8 mouse cellular contexts compared by ENCODE assay signal in genomic region chr14:101729237-101729971, GRCm38 (mm10). TPM values are rescaled to one million over a fixed set of nuclear protein-coding genes. Genes with fewer than 3 reads are reported as not detected.
DNase-seq lines count a peak whose midpoint lies in the region; ATAC-seq and TF ChIP-seq lines count a peak whose summit lies in the region.

Gene Gm9922, minus strand, starts transcription at chr14:101729814.
Gene Lmo7, plus strand, starts transcription at chr14:101729957.

- H3K27ac ChIP-seq in embryonic fibroblast, embryonic 13.5 days (ENCODE audit: insufficient read depth, low read length), result peak within 1 kb of the TSS; percentile 41; the same call in 1 of the 2 replicates
- peak within 1 kb of the TSS; percentile 35 to 50; a peak in 3 of 4 replicates for H3K27ac ChIP-seq in heart, embryonic 14.5 days (replicated peaks in 1 of 2; ENCODE audit: control insufficient read depth in 1 of 2, insufficient read depth in 1 of 2, low read depth in 2 of 2, low read length in 2 of 2)
- peak within 1 kb of the TSS; percentile 82 for H3K27ac ChIP-seq in kidney, postnatal 0 days
- no peak within 1 kb of the TSS for H3K27ac ChIP-seq in neural tube, embryonic 14.5 days (ENCODE audit: low read depth, low read length)

- H3K36me3 ChIP-seq in heart, embryonic 14.5 days (ENCODE audit: control insufficient read depth, insufficient read depth, low read length), result no peaks in the 10 kb centered on the region
- no peaks in the 10 kb centered on the region for H3K36me3 ChIP-seq in kidney, postnatal 0 days (ENCODE audit: insufficient read depth, low read length)
- H3K36me3 ChIP-seq in neural tube, embryonic 14.5 days (ENCODE audit: control insufficient read depth, insufficient read depth, low read length), result no peaks in the 10 kb centered on the region

- DNase-seq in CD4-positive helper T cell, adult 2 months (ENCODE audit: low read depth, low spot score), result peak; percentile 20
- DNase-seq in adrenal gland, postnatal 25 days, result peak; percentile 86
- DNase-seq in kidney, postnatal 0 days (ENCODE audit: low spot score), result peak; percentile 82
- DNase-seq in lung, adult 18-20 months, result peak; percentile 77 to 82
- peak; percentile 30 to 33 for DNase-seq in thymus, postnatal 36 days

- peak within 1 kb of the TSS; percentile 85 for H3K9ac ChIP-seq in heart, embryonic 14.5 days (ENCODE audit: low read length)
- H3K9ac ChIP-seq in kidney, postnatal 0 days (ENCODE audit: low read depth, low read length), result peak within 1 kb of the TSS; percentile 65
- H3K9ac ChIP-seq in neural tube, embryonic 14.5 days (replicated peaks; ENCODE audit: low read depth, low read length), result peak within 1 kb of the TSS; percentile 51

- no peaks in the 10 kb centered on the region for H3K27me3 ChIP-seq in heart, embryonic 14.5 days (ENCODE audit: control insufficient read depth, insufficient read depth, low read length)
- H3K27me3 ChIP-seq in kidney, postnatal 0 days (ENCODE audit: insufficient read depth, low read length), result no peaks in the 10 kb centered on the region
- peaks cover 23% of the 10 kb centered on the region for H3K27me3 ChIP-seq in neural tube, embryonic 14.5 days (ENCODE audit: control insufficient read depth, insufficient read depth, low read length)

- no peaks in the 10 kb centered on the region for H3K9me3 ChIP-seq in heart, embryonic 14.5 days (ENCODE audit: control insufficient read depth, low read length)
- no peaks in the 10 kb centered on the region for H3K9me3 ChIP-seq in kidney, postnatal 0 days (replicated peaks; ENCODE audit: low read length)
- H3K9me3 ChIP-seq in neural tube, embryonic 14.5 days (ENCODE audit: control insufficient read depth, low read length), result no peaks in the 10 kb centered on the region

- H3K4me2 ChIP-seq in heart, embryonic 14.5 days (ENCODE audit: low read length), result peak within 1 kb of the TSS; percentile 97
- H3K4me2 ChIP-seq in kidney, postnatal 0 days (ENCODE audit: low read length), result peak within 1 kb of the TSS; percentile 96
- H3K4me2 ChIP-seq in neural tube, embryonic 14.5 days (ENCODE audit: low read depth, low read length), result peak within 1 kb of the TSS; percentile 99

- peak; percentile 86 for ATAC-seq in heart, embryonic 14.5 days (ENCODE audit: insufficient number of reproducible peaks, insufficient read depth, low FRiP score, low read depth)
- peak; percentile 93 for ATAC-seq in kidney, postnatal 0 days (replicated peaks; ENCODE audit: low FRiP score, low read depth)
- peak; percentile 74 for ATAC-seq in neural tube, embryonic 14.5 days (ENCODE audit: low read depth)

- TF ChIP-seq CTCF in embryonic fibroblast, embryonic 13.5 days (IDR thresholded peaks at IDR 0.05; ENCODE audit: borderline replicate concordance, insufficient read depth, low read length), result no peak
- peak; percentile 22; the same call in 1 of the 2 replicates for TF ChIP-seq CTCF in kidney, postnatal 0 days (IDR thresholded peaks at IDR 0.05; ENCODE audit: low read depth)

- H3K4me3 ChIP-seq in embryonic fibroblast, embryonic 13.5 days (ENCODE audit: insufficient read depth, low read length), result peak within 1 kb of the TSS; percentile 72
- peak within 1 kb of the TSS; percentile 85 to 87 for H3K4me3 ChIP-seq in heart, embryonic 14.5 days (ENCODE audit: control insufficient read depth in 1 of 2, insufficient read depth in 1 of 2, low read depth in 1 of 2, low read length in 2 of 2)
- H3K4me3 ChIP-seq in kidney, postnatal 0 days (replicated peaks; ENCODE audit: low read depth, low read length), result peak within 1 kb of the TSS; percentile 70
- H3K4me3 ChIP-seq in neural tube, embryonic 14.5 days (ENCODE audit: low read depth, low read length), result peak within 1 kb of the TSS; percentile 57

- under 1% methylated on average over 51 of the region's 51 CpGs for WGBS in heart, embryonic 14.5 days
- under 1% methylated on average over 47 of the region's 51 CpGs for WGBS in kidney, postnatal 0 days
- under 1% methylated on average over 50 of the region's 51 CpGs for WGBS in neural tube, embryonic 14.5 days

- peak; percentile 85 for TF ChIP-seq POLR2A in embryonic fibroblast, embryonic 13.5 days (IDR thresholded peaks at IDR 0.05; ENCODE audit: low read depth, low read length)

- peaks cover 14% of the 10 kb centered on the region for H3K4me1 ChIP-seq in embryonic fibroblast, embryonic 13.5 days (ENCODE audit: control insufficient read depth, insufficient read depth, low read length)
- peaks cover 9 to 19% of the 10 kb centered on the region in 2 experiments for H3K4me1 ChIP-seq in heart, embryonic 14.5 days (ENCODE audit: control insufficient read depth in 2 of 2, insufficient read depth in 2 of 2, low read length in 2 of 2)
- 0 out of 2 replicates have a peak, but pooled peaks cover 10% of the 10 kb centered on the region for H3K4me1 ChIP-seq in kidney, postnatal 0 days (replicated peaks; ENCODE audit: insufficient read depth, low read length)
- peaks cover 10% of the 10 kb centered on the region; the same call in 1 of the 2 replicates for H3K4me1 ChIP-seq in neural tube, embryonic 14.5 days (ENCODE audit: control insufficient read depth, insufficient read depth, low read length)

RNA-seq across cellular contexts. Expression of gene Gm9922, which starts in this region (rescaled TPM):
- 2.6 and 4.3 TPM in 2 replicates for total RNA-seq in adrenal gland, postnatal 25 days (2021)
- polyA plus RNA-seq in embryonic fibroblast, embryonic 13.5 days (2011; ENCODE audit: insufficient read length, low read depth, missing spikeins), result 1.3 TPM in 1 of 2 replicates, not detected in the other
- 3.8 and 5.3 TPM in 2 replicates for polyA plus RNA-seq in heart, embryonic 14.5 days (2014; fragmentation: Nextera tagmentation; extraction: Ambion mirVana)
- 8.6 and 10.1 TPM in 2 replicates for polyA plus RNA-seq in kidney, postnatal 0 days (2015; fragmentation: Nextera tagmentation; extraction: Ambion mirVana)
- not detected in 2 replicates for polyA plus RNA-seq in neural tube, embryonic 14.5 days (2014; fragmentation: Nextera tagmentation; extraction: Ambion mirVana)

RNA-seq across cellular contexts. Expression of gene Lmo7, which starts in this region (rescaled TPM):
- total RNA-seq in adrenal gland, postnatal 25 days (2021), result 15.1 and 15.3 TPM in 2 replicates
- polyA plus RNA-seq in embryonic fibroblast, embryonic 13.5 days (2011; ENCODE audit: insufficient read length, low read depth, missing spikeins), result 61.2 and 61.5 TPM in 2 replicates
- polyA plus RNA-seq in heart, embryonic 14.5 days (2014; fragmentation: Nextera tagmentation; extraction: Ambion mirVana), result 241 and 275 TPM in 2 replicates
- 13.9 and 14.2 TPM in 2 replicates for polyA plus RNA-seq in kidney, postnatal 0 days (2015; fragmentation: Nextera tagmentation; extraction: Ambion mirVana)
- 1.0 and 1.7 TPM in 2 replicates for polyA plus RNA-seq in neural tube, embryonic 14.5 days (2014; fragmentation: Nextera tagmentation; extraction: Ambion mirVana)

Comparison
In these comparisons a context has a peak if more than half of its experiments do, and no peak if none do; other contexts are left out.
1. DNase-seq: peak in every context shown above with its lines; median percentile 86 in adrenal gland, postnatal 25 days; 82 in kidney, postnatal 0 days; 80 in lung, adult 18-20 months; 32 in thymus, postnatal 36 days; 20 in CD4-positive helper T cell, adult 2 months.